11 mouse cellular contexts compared by ENCODE assay signal in the genomic region with DNA sequence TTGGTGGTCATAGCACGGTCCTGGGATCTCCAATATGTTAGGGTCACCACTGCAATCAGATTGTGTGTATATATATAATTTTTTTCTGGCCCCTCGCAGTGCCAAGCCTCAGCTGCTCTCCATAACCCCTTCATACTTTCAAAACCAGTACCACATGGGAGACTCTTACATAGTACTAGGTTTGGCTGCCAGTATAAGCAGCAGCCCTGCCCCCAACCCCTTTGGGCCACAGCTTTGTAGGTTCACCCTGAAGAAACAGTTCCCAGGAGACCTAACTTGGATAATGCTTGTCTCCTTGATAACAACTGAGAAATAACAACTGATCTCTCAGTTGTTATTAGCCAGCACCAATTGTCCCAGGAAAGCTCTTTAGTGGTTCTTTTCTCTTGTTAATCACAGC.
"Had no signal": no experiment of that assay in that cellular context is flagged by ENCODE, and none has a peak within 500 bp of the region (broad histone marks: within the 10 kb centered on the region; RNA-seq: fewer than 3 reads in every experiment).

No protein-coding gene starts in this region.

- DNase-seq: gastrocnemius, postnatal 14 days; gastrocnemius, postnatal 36 days; heart, postnatal 10 days; kidney, adult 11 months; kidney, adult 2 months; kidney, adult 9 months; kidney, postnatal 25 days; kidney, postnatal 4 days; liver; liver, embryonic 13.5 days; liver, postnatal 0 days had no signal
